Mouse (Mus musculus) cerebellum, adult 11-12 months (tissue): ENCODE data around the gene Slc5a4a.

Source experiments
- DNase-seq: peaks from one replicate; pipeline ENCODE4 v3.0.0; 2022

Slc5a4a gene

DNA sequence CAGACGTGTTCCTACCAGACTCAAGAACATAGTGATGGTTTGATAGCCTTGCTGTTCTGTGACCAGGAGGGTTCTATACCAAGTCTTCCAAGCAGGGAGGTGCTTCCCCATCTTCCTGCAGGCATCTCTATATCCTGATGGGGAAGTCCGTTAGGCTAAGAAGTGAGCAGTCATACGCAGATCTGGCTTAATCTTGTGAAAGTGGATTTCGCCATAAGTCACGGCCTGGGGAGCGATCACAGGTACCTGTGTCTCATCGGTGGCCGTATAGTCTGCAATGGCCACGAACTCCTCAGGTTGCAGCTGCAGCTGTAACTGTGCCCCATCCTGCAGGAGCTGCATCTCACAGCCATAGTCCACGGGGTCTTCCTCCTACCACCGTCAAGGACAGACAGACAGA, 78.7 kb downstream of the Slc5a4a start:
- DNase-seq = no peak

DNA sequence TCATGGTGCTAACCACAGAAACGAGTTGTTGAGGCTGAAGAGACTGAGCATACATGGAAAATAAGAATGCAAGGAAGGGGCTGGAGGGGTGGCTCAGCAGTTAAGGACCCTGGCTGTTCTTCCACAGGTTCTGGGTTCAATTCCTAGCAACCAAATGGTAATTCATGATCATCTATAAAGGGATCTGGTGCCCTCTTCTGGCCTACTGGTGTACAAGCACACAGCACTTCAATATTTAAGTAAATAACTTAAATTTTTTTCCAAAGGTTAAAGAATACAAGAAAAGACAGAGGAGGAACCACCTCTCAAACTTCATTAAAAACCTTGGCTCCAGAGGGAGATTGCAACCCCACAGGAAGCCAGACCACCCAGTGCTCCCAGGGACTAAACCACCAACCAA, 82.4 kb downstream of the Slc5a4a start:
- no peak for DNase-seq

DNA sequence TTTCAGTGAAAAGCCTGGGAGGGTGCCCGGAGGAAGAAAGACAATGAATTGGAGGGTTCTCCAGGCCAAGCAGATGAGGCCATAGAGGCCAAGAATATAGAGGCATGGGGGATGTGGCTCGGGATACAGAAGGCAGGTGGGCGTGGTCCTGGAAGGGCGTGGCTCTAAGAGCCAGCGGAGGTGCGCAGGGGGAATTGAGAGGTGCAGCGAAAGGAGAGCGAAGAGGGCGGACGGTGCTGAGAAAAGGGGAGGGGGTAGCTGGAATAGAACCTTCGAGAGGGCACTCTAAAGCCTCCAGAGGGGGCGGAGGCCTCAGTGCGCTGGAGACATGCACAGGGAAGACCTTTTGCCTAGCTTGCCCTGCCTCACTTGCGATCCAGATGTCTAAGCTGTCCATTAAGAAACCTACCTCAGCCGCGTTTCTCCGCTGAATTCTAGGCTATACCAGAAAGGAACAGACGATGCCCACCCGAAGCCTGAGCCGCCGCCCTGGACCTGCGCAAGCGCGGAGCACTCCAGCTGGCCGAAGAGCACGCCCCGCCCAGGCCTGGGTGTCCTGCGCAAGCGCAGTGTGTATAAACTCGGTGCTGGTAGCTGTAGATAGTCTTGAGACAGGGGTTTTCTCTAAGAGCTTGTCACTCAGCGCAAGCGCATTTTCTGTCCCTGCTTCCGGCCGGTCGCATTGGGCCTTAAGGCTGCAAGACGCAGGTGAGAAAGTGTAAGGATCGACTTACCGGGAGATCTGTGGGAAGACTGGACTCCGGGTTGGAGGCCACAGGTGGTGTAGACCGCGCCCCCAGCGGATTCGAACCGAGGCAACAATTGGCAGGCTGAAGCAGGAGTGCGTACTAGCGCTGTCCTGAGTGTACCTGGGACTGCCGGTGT, 90.3 kb downstream of the Slc5a4a start, which contains the start of gene Prmt2:
TSS of gene Prmt2 (minus strand) at position 525 of the 885 bp plus-strand sequence.
- DNase-seq = peak; percentile 87
